Mouse (Mus musculus): ENCODE data around the gene U2af1l4.

U2af1l4 gene

DNA sequence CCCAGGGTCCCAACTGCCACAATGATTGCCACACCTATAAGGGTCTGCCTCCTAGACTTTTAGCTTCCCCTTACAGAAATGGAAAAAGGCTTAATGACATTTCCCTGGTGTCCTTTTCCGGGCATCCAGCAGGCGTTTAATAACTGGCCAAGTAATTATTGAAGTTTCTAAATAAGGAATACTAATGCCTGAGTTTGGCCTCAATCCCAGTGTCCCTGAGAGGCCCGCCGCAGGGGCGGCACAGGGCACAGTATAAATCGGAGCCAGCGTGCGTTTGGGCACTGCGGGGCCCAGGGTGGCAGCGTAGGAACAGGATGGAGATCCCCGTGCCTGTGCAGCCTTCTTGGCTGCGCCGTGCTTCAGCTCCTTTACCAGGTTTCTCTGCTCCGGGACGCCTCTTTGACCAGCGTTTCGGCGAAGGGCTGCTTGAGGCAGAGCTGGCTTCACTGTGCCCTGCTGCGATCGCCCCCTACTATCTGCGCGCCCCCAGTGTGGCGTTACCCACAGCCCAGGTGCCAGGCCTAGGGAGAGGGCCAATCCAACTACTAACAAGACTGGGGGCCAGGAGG is 10.0 kb upstream of the U2af1l4 start:
- DNase-seq, result peak; percentile 65

DNA sequence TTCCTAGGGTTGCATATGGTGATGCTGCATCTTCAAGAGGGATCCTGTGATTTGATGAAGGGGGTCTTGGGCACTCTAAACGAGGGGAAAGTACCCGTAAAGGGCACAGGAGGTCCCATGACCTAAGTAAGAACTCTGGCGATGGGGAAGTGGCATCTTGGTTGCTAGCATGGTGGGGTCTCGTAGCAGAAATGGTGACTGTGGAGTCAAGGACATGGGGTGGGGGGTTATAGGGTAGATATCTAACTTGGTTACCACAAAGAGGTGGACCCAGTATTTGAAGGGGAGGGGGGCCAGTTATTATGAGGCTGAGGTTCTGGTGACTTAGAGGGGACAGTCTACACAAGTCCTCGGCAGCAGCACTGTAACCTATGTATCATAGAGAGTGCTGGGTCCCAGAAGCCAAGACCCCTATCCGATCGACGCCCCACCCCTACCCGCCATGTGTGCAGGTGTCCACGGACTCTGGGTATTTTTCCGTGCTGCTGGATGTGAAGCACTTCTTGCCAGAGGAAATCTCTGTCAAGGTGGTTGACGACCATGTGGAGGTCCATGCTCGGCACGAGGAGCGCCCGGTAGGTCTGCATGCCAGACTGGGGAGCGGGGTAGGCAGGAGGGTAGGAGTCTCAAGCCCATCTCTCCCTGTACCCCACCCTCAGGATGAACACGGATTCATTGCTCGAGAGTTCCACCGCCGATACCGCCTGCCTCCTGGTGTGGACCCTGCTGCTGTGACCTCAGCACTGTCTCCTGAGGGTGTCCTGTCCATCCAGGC is 9.1 kb upstream of the U2af1l4 start:
- DNase-seq, result no peak

DNA sequence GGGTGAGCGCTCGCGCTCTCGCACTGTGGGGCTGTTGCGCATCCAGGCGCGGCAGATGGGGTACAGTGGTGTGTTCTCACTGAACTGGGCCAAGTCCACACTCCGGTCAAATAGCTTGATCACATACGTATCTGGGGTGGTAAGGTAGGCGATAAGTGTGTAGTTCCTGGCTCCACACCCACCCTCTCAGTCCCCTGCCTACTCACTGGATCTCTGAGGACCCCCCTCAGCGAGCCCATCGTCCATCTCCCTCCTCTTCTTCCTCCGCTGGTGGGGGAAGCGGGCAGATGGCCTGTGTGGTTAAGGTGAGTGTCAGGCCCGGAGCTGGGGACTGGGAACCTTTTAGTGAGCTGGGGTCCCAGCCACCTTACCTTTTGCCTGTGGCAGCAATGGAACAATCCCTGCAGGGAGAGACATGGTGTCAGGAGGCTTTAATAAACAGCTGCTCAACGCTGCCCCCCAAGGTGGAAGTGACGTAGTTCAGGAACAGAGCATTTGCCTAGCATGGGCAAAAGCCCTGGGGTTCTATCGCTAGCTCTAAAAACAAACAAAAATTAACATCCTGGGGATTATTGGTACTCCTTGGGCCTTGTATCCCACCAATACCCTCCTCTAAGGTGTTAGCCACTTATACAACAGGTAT is 6.1 kb upstream of the U2af1l4 start:
- peak; percentile 74 for DNase-seq

DNA sequence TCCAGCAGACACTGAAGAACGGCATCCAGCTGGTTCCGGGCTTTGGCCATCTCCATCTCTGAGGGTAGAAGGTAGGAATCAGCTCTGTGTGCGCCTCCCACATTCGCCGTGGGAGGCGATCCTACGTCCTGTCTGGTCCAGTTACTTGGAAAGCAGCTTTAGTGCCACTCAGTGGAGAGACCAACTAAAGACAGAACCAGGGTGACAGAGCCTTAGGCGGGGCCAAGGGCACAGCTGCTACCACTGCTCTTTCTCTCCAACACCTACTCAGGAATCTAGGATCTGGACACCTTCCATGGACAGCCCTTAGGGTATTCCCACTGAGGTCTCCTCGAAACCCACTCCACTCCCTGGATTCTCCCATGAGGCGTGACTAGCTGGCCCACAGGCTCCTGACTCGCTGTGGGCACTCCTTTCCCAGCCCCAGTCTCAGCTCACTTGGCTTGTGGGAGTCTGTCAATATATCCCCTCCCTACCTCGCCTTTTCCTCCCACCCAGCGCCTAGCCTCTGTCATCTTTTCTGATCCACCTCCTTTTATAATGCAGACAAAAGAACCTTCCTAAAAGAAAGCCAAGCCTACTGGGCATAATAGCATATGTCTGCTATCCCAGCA is 5.1 kb upstream of the U2af1l4 start:
- no peak for DNase-seq

DNA sequence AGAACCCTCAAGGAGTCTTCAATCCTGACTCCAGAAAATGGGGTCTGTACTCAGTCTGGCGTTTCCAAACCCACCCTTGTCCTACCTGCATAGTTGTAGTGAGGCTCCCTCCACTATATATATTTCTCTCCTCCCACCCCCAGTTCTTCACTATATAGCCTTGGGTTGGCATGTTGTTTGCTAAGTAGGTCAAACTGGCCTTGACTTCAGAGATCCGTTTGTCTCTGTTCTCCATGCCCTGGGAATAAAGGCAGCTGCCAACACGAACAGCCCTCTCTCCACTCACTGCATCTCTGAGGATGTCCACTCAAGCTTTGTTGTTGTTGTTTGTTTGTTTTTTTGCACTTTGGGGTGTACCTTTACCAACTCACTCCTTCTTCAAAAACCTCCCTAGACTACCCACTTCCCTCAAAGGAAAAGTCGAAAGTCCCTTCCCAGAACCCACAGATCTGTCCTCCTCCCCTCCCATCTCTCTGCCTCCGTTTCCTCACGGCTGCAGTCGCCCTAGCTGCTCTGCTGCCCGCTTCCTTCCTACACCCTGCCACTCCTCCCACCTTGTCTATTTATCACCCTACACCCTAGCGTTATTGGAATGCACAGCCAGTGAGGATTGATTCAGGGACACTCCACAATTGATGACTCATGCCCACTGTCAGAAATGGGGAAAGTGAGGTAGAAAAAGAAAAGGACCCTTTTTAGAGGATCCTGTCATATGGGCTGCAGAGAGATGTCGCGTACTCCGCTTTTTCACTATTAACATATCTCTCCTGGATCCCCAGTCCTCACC is 4.3 kb upstream of the U2af1l4 start:
- DNase-seq, result no peak

GRCm38 (mm10) chr7:30559443-30559954 is 3.6 kb upstream of the U2af1l4 start, which contains the start of gene Lin37:
Gene Lin37, minus strand, starts transcription at chr7:30559838.
- peak; percentile 92 for DNase-seq

- no peak for DNase-seq
These were observed 2.8 kb upstream of the U2af1l4 start for GRCm38 (mm10) chr7:30560296-30560695.

DNA sequence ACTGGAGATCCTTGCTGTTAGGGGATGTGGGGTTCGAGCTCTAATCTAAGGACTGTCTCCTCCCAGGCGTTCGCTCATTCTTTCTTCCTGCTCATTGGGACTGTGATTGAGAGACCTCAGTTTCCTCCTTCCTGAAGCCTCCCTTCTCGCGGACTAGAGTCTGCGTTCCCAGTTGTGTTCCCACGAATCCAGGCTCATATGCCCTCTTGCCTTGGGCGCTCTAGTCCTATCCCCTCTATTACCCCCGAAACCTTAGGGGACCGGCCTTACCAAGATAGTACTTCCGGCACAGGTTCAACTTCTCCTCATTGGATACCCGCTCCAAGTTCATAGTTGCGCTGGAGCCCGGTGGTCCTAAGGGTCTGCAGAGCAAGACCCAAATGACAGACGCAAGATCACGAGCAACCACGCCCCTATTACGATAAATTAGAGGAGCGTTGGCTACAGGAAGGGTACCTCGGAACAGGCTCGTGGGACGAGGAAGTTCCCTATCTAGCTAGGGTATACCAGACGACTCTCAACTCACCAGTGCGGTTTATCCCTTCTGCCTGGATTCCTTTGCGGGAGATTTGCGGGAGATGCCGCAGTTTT is 480 bp upstream of the U2af1l4 start:
- DNase-seq, result peak; percentile 45

DNA sequence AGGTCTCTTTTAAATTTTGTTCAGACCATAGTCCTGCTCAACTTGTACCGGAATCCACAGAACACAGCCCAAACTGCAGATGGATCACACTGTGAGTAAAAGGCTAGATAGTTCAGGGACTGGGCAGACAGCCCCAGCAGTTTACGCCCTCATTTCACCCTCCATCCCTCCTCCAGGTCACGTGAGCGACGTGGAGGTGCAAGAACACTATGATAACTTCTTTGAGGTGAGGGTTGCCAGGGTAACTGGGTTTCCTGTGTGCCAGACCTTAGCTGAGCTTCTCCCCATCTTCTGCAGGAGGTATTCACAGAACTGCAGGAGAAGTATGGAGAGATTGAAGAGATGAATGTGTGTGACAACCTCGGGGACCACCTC is 792 bp downstream of the U2af1l4 start:
- peak; percentile 55 for DNase-seq

- no peak for DNase-seq
These were observed 2.0 kb downstream of the U2af1l4 start, which contains the start of gene Igflr1 for GRCm38 (mm10) chr7:30564970-30565571. Gene Igflr1, plus strand, starts transcription at chr7:30565427.

DNA sequence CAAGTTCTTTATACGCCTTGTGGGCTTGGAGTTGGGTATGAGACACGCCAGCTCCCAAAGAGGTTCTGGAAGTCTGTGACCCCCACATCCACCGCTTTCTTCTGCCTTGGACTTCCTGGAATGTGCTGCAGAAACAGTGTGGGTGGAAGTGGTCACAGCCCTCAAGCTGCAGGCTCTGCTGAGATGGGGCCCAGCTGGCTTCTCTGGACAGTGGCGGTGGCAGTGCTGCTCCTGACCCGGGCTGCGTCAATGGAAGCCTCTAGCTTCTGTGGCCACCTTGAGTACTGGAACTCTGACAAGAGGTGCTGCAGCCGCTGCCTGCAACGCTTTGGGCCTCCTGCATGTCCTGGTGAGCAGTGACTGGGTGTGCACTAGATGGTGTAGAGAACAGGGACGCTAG is 2.9 kb downstream of the U2af1l4 start:
- no peak for DNase-seq

DNA sequence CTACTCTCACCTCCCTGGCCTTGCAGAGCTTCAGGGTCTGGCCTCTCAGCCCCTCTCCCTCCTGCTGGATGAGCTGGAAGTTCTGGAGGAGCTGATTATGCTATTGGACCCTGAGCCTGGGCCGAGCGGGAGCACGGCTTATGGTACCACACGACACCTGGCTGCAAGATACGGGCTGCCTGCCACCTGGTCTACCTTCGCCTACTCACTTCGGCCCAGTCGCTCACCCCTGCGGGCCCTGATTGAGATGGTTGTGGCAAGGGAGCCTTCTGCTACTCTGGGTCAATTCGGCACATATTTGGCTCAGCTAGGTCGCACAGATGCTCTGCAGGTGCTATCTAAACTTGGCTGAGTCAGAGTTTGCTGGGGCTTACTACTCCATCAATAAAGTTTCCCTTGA is 4.5 kb downstream of the U2af1l4 start:
- DNase-seq, result no peak

- no peak for DNase-seq
These were observed 9.3 kb downstream of the U2af1l4 start for GRCm38 (mm10) chr7:30572389-30572788.

GRCm38 (mm10) chr7:30572969-30573368 is 9.9 kb downstream of the U2af1l4 start:
- no peak for DNase-seq

DNA sequence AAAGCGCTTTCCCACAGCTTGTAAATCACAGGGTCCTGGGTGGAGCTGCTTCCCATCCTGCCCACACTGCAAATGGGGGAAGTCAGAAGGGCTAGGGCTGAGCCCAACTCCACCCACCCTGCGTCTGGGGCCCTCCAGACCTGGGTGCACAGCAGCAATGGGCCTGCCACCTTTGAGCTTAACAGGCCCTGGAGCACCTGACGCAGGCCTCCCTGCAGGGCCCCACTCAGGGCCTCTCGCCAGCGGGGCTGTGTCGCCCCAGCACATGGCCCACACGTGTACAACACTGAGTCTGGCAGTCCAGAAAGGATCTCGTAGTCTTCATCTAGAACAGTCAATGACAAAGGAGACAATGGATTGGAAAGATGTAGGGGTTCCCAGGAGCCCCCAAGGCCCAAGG is 16.8 kb downstream of the U2af1l4 start:
- no peak for DNase-seq

GRCm38 (mm10) chr7:30581547-30581946 is 18.4 kb downstream of the U2af1l4 start:
- no peak for DNase-seq

DNA sequence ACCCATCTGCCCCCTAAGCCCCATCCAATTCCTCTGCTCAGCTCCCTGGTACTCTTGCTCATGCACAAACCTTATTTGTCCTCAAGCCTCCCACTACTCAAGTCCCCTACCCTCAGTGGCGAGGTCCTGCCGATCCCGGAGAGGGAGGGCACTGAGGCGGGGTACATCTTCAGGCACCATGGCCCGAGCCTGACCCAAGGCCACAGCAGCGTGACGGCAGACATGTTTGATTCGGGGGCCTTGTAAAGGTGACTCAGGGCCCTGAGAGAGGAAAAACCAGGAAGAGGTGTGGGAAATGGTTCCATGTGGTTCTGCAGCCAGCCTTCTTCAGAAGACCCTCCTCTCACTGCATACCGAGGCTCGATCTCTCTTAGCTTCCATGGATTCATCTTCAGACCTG is 21.2 kb downstream of the U2af1l4 start:
- no peak for DNase-seq

- no peak for DNase-seq
These were observed 22.1 kb downstream of the U2af1l4 start for GRCm38 (mm10) chr7:30585170-30585569.

- no peak for DNase-seq
These were observed 23.4 kb downstream of the U2af1l4 start for GRCm38 (mm10) chr7:30586455-30587020.

GRCm38 (mm10) chr7:30587842-30588667 is 25.0 kb downstream of the U2af1l4 start:
- peak; percentile 75 for DNase-seq
